Mouse (Mus musculus) left cerebral cortex, postnatal 14 days (tissue): Measurements from ENCODE around the gene Psen1. TPM values are rescaled to one million over a fixed set of nuclear protein-coding genes. Genes with fewer than 3 reads are reported as not detected.
A peak's percentile ranks its signal among the peaks of the same experiment; 100 is the strongest.

ENCODE experiments used
- DNase-seq, 2 experiments: peaks; one replicate each; pipeline ENCODE4 v3.0.0; 2021 to 2022; ENCODE audit warnings: low spot score in 2 of 2, mixed read lengths in 1 of 2
- intact Hi-C: fragments of 180-260 bp; cut with DNase I; formaldehyde crosslinking; loops from one replicate; pipeline ENCODE4 v1.15.1; 2025
- total RNA-seq, 2 experiments: library from RNA; stranded (reverse); gene quantifications; 2 replicates each; pipeline ENCODE4 v1.2.3; 2021

The Psen1 gene
- total RNA-seq, 2 experiments from 2014 or later, result 61.9 to 63.5 TPM

- intact Hi-C loops, result no loop called here
- no peak for DNase-seq
Observed at GRCm38 (mm10) chr12:83765965-83766603, 78.1 kb downstream of the Psen1 start.

DNA sequence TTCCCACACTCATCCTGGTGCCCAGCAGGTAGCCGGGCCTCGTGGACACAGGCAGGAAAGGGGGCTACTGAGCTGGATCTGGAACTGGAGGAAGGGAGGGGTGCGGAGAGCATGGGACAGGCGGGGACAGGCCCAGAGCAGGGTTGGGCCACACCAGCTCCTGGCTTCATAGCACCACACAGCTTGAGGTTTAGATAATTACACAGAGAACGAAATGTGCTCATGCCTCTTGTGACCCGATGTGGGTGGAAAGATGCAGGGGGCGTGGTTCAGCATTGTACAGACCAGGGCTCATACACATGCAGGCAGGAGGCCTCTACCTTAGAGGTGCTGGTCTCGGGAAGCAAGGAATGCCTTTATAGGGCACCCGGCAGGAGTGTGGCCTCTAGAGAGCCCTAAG is 79.9 kb downstream of the Psen1 start:
- intact Hi-C loops, result no loop called here
- no peak for DNase-seq

- no peak for DNase-seq
- intact Hi-C loops, result no loop called here
Observed at GRCm38 (mm10) chr12:83768235-83768899, 80.4 kb downstream of the Psen1 start.

GRCm38 (mm10) chr12:83770418-83771256 is 82.7 kb downstream of the Psen1 start:
- peak; percentile 41 to 67 for DNase-seq
- intact Hi-C loops, result loop anchor here (2.0 kb wide), 1 partner anchor 58 kb away; no protein-coding TSS in a partner anchor

DNA sequence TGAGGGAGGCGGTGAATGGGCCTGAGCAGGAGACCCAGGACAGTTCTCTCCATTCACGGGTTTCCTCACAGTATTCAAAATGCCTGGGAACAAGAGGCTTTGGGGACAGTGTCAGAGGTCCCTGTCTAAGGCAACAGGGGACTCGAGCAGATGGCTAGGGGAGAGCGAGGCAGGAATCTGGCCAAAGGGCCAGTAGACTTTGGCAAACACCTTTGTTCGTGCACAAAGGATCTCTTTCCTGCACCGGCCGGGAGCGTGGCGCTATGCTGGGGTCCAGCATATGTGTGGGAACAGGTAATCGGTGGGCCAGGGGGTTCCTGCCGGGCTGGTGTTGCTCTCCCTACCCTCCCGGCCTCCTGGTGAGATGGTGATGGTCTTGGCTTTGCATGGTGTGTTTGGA is 87.7 kb downstream of the Psen1 start:
- intact Hi-C loops, result no loop called here

GRCm38 (mm10) chr12:83776766-83777165 is 88.8 kb downstream of the Psen1 start:
- DNase-seq, result no peak
- intact Hi-C loops, result no loop called here

More for the DNA sequence above, 87.7 kb downstream of the Psen1 start:
- no peak for DNase-seq

GRCm38 (mm10) chr12:83780181-83780580 is 92.2 kb downstream of the Psen1 start:
- intact Hi-C loops, result no loop called here
- no peak for DNase-seq

GRCm38 (mm10) chr12:83781204-83781603 is 93.3 kb downstream of the Psen1 start:
- intact Hi-C loops, result no loop called here

DNA sequence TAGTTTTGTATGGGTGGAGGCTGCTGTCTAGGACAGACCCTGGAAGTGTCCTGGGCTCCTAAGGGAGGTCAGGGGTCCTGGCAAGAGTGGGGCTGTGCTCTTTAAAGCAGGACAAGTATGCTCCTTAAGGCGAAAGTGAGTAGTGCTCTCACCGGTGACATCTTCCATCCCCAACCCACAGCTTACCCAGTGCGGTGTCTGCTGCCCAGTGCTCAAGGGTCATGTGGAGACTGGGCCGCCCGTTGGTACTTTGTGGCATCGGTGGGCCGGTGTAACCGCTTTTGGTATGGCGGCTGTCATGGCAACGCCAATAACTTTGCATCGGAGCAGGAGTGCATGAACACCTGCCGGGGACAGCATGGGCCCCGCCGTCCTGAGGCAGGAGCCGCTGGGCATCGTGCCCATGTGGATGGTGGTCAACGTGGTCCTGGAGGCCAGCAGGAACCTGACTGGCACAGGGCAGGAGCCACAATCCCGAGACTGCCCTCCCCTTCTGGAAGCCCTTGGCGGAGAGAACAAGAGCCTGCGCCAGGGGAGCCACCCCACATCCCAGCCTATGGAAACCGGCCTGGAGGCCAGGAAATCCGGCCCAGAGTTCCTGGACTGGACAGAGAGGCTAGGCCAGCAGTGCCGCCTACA is 93.8 kb downstream of the Psen1 start:
- no peak for DNase-seq
- intact Hi-C loops, result no loop called here

More at GRCm38 (mm10) chr12:83781204-83781603, 93.3 kb downstream of the Psen1 start:
- DNase-seq, result no peak

DNA sequence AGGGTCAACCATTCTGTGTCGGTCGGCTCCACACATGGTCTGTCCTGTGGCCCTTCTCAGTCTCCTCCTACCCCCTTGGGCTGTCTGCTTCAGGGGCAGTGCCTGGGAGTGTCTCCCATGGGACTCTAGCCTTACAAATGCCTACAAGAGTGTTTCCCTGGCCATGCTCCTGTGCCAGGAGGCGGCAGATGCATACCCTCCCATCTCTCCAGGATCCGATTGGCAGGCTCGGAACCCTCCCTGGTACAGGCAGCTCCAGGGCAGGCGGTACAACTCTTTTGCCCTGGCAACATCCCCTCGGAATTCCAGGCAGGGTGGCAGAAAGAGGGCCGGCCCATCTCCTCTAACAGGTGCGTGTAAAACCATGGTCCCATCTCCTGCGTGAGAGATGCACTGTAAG is 94.7 kb downstream of the Psen1 start:
- no peak for DNase-seq
- intact Hi-C loops, result no loop called here

Other genes with a start within 250 kb of the Psen1 start
- gene Dpf3, start 200.4 kb upstream of the Psen1 start, total RNA-seq, result 1 to 10 TPM; 6.7 to 7.5 TPM
- 10 to 100 TPM; 25.8 to 28.9 TPM for gene Dcaf4, start 167.7 kb upstream of the Psen1 start, total RNA-seq
- gene Zfyve1, start 90.9 kb upstream of the Psen1 start, total RNA-seq, result 10 to 100 TPM; 38.2 to 40.4 TPM
- gene Rbm25, start 56.9 kb upstream of the Psen1 start, total RNA-seq, result 100 to 1,000 TPM; 114 to 119 TPM
- gene Papln, start 75.5 kb downstream of the Psen1 start, total RNA-seq, result 10 to 100 TPM; 14.4 TPM
- gene Numb, start 233.8 kb downstream of the Psen1 start, total RNA-seq, result 10 to 100 TPM; 53.9 to 65.2 TPM